Mouse (Mus musculus) spleen, postnatal 4 days (tissue): Measurements from ENCODE around the gene Cdk5rap3.

Source experiments
- DNase-seq, 2 experiments: peaks; one replicate each; pipeline ENCODE4 v3.0.0; 2022; ENCODE audit warnings: low spot score in 2 of 2

Gene Cdk5rap3

DNA sequence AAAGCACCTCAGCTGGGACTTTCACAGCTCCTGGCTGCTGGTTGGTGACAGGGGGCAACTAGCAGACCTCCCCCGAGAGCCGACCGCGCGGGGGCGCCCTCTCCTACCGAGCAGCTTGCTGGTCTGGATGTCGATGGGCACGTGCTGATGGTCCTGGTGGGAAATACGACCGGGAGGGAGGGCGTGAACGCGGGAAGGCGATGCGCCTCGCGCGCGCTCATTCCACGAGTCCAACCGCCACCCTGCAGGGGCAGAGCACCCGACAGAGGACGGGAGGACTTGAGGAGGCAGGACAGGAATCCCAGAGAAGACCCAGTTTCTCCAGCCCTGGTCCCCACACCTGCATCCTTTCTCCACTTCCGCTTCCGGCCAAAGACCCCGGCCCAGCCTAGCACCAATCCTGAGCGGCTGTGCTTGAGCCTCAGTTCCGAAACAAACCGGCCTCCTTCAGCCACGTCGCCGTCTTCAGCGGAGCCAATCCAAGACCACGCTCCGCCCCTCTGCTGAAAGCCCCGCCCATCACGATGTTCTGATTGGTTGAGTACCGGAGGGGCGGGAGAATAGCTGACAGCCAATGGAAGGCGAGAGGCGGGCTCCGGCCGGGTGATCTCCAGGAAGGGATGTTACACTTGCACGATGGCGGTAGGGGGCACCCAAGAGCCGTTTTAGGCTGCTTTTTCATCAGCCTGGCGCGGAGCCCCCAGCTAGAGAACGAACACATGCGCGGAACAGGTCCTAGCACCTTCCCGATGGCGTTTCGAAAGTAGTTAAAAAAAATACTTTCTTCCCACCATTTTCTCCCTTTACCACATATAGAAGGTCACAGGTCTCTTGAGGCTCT, at the start of gene Cdk5rap3:
TSS of gene Cdk5rap3 (minus strand) at position 453 of the 841 bp plus-strand sequence.
- peak; percentile 100 for DNase-seq

DNA sequence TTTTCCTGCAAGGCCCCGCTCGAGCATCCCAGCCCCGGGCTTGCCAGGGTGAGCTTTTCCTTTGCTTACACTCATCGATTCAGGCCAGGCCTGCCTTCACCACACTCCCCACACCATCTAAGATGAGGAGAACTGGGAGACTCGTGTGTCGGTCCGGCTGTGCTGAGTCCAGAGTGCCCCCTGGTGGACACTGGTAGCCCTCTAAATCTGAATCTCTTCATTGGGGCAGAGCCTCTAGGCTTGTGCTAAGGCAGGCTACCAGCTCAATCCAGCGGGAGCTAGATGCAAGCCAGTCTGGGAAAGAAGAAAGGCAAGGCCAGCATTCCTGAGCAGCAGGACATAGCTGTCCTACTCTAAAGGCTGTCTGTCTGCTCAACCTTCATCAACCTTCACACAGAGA, 47.3 kb upstream of the Cdk5rap3 start:
- DNase-seq: peak; percentile 91 to 97

DNA sequence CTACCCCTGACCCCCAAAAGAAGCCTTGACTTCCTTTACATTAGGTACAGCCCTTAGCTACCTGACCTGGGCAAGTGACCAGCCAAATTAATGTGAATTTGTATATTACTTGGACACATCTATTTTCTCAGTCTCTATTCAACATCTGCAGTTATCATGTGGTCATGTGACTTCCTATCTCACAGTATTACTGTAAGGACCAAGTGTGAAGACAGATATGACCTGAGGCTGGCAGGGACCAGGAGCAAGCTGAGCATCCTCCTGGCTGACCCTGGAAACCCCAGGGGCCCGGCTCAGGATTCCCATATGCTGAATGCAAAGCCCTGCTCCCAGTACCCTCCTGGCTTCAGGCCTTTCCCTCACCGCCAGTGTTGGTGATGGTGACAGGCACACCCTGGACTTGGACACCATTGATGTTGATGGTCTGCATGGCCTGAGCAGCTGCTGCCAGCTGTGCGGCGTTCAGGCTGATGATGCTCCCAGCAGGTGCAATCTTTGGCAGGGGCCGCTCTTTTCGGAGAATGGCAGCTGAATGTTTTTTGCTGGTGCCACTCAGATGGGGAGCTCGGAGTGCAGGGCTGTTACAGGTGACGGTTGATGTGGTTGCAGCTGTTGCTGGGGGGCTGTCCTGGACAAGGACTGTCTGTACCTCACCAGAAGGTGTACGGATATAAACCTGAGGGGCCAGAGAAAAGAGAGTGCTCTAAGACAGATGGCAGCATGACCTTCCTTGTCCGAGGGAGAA, 40.9 kb upstream of the Cdk5rap3 start:
- DNase-seq: no peak

DNA sequence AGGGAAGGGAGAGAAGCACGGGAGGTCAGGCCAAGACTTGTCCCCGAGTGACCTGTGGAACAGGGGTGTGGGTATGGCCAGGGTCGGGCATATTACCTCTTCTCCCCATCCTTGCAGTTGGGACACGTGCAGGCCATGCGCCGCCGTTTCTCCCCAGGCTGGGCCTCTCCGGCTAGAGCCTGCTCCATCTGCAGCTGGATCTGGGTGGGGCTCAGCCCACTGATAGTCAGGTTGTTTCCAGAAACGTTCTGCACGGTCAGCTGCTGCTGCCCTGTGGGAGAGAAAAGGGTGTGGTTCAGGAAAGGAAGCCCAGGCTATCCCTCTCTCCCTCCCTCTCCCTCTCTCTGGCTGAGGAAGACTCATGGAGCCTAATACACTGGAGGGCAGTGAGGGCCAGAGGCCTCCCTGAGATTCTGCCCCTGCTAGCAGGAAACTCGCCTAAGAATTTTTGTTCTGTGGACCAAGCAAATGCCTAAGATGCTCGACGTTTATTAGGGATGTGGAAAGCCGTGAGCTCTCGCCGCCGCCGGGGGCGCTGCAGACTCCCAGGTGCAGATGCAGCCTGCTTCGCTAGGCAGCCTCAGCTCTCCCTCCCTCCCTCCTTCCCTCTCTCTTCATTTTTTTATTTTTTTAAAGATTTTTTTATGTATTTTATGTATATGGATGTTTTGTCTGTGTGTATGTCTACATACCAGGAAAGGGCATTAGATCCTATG, 39.9 kb upstream of the Cdk5rap3 start:
- peak in 1 of 2 experiments; percentile 52 for DNase-seq

DNA sequence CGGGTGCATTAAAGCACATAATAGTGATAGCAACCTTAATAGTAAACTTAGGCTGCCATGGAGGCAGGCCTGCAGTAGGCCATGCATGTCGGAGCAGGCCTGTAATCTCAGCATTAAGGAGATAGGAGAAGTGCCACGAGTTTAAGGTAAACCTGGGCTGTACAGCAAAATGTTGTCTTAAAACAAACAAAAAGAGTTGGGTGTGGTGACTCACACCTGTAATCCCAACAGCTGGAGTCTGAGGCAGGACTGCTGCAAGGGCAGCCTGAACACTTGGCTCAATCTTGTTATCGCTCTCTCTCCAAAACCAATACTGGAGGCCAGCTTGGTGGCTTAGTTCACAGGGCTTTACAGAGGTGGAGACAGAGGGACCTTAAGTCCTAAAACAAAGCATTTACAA, 38.8 kb upstream of the Cdk5rap3 start:
- DNase-seq: no peak

DNA sequence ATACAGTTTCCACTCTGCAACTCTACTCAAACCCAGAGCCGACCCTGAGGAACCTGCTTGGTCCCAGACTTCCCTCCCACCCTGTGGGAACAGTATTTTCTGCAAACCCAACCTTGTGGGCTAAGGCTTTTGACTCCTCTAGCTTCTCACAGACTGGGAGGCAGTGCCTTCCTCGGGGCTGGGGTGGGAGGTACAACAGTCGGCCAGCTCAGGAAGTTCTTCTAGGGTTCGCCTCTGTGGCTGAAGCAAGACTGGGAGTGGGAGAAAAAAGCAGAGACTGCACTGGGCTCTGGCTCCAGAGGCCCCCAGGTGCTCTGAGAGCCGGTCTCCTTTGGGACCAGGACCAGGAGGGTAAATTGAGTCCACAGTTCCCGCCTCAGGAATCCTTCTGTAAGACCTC, 36.6 kb upstream of the Cdk5rap3 start:
- DNase-seq: no peak

DNA sequence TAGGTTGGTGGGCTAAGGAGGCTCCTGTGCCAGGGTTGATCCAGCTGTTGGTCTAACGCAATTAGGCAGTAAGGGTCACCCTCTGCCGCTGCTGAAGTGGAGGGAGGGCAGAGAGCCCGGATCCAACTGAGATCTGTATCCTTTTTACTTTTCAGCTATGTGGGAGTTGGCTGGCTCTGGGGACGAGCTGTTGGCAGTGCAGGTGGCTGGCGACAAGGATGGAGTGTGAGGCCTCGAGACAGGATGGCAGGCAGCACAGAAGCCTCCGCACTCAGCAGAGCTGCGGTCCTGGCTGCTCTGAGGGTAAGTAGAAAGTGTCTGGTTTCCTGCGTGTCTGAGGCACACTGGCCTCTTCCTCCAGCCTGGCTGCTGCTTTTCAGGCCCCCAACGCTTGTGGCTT, 36.1 kb upstream of the Cdk5rap3 start:
- no peak for DNase-seq

DNA sequence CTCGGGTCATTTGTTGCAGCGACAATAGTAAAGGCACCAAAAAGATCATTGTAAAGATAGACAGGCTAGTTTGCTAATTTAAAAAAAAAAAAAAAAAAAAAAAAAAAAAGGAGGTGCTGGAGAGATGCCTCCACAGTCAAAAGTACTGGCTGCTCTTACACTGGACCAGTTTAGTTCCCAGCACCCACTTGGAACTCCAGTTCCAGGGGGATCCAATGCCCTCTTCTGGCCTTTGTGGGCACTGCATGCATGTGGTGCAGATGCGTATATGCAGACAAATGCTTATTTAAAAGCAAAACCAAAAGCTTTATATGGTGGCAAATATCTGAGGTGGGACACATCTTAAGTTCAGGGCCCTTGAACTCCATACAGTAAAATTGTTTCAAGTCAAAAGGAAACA, 34.5 kb upstream of the Cdk5rap3 start:
- peak in 1 of 2 experiments; percentile 72 for DNase-seq

DNA sequence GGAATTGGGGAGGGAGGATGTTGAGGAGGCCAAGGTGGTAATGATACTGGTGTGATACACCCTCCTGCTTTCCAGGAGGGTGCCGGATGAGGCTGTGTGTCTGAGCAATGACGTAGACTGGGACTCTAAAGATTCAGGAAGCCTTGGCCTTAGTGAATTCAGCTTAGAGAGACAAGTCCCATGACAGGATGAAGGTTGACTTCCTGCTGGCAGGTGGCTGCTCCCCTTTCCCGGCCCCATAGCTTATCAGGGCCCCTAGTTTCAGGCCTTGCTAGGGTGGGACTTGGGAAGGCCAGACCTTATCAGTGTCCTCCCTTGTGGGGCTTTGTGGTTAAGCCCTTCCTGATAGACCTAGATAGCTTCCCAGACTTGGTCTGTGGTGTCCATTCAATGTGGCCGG, 31.6 kb upstream of the Cdk5rap3 start:
- peak in 1 of 2 experiments; percentile 73 for DNase-seq

DNA sequence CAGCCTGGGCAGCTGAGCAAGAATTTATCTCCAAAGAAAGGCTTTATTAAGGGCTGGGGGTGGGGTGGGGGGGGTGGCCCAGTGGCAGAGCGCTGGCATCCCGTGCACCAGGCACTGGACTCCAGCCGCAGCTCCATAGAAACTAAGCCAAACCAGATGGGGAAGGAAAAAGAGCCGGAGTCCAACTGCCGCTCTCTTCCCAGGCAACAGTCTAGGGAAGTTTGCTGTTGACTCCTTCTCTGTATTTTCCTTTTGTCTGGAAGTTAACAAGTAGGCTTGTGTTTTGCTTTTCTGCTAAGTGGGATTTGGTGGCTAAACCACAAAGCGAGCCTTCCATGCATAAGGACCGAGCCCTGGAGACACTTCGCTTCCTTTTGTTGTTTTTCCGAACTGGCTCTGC, 30.2 kb upstream of the Cdk5rap3 start:
- no peak for DNase-seq

DNA sequence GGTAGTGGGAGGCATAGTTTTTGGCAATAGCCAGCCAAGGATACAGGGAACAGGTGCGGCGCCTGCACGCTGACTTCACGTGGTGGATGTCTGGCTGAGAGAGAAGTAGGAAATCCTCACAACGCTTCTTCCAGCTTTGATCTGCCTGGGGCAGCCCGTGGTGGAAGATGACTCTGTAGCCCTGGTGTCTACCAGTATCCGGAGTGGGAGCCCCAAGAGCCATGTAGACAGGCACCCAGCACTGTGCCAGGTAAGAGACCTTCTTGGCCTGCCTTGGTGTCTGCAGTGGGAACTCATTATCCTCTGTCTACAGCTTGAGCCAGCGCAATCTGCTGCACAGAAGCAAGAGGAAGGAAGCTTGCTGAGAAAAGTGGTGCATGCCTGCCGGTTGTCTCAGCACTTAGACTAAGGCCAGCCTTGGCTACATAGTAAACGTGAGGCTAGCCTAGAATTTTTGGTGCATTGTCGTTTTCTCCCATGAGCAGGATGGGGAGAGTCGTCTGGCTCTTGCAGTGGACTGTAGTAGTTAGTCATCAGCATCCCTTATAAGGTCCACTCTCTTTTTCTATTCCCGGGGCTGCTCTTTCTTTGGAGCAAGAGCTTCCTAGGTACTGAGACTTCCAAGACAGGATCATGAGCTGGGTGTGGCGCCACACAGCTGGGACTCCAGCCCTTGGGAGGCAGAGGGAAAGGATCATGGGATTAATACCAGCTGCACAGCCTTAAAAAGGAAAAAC, 28.7 kb upstream of the Cdk5rap3 start:
- no peak for DNase-seq

DNA sequence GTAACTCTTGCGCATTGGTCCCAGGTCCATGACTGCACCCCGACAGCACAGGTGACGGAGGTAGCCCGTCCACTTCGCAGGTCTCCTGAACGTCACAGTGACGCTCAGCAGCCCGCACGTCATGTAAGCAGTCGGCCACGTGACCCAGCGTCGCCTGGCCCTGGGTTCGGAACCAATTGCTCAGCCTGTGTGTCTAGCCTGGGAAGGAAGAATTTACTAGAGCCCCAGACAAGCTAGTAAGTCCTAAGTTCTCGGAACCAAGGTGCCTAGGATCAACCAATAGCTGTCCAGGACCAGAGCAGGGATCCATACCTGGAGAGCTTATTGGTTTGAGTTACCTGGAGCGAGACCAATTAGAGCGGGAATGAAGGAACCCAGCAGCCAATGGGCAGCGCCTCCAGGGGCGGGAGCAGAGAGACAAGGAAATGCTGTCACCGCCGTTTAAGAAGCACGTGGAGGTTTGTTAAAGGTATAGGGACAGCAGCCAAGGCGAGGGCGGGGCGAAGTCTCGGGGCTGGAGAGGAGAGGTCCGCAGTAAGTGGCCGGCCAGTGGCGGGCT, 27.5 kb upstream of the Cdk5rap3 start, which contains the start of gene Pnpo:
TSS of gene Pnpo (minus strand) at position 241 of the 559 bp plus-strand sequence.
- DNase-seq: peak; percentile 91

DNA sequence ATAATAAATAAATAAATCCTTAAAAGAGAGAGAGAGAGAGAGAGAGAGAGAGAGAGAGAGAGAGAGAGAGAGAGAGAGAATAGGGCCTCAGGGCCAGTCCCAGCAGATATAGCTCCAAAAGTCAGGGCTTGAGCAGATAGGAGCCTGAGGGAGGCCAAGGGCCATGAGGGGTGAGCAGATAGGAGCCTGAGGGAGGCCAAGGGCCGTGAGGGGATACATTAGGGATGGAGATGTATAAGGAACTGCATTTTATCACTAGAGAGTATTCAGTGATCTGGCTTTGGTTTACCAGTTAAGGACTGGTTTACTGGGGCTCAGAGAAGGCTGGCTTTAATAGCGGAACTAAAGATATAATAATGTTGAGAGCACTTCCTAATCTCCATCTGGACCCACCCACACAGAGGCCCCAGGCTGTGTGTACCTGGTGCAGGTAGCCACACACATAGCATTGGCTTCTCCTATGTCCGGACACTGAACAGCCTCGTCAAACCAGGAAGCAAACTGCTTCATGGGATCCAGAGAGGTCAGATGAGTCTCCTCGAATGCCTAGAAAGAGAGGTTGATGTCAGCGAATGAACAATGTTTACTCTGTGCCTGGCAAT, 25.8 kb upstream of the Cdk5rap3 start:
- peak in 1 of 2 experiments; percentile 68 for DNase-seq

DNA sequence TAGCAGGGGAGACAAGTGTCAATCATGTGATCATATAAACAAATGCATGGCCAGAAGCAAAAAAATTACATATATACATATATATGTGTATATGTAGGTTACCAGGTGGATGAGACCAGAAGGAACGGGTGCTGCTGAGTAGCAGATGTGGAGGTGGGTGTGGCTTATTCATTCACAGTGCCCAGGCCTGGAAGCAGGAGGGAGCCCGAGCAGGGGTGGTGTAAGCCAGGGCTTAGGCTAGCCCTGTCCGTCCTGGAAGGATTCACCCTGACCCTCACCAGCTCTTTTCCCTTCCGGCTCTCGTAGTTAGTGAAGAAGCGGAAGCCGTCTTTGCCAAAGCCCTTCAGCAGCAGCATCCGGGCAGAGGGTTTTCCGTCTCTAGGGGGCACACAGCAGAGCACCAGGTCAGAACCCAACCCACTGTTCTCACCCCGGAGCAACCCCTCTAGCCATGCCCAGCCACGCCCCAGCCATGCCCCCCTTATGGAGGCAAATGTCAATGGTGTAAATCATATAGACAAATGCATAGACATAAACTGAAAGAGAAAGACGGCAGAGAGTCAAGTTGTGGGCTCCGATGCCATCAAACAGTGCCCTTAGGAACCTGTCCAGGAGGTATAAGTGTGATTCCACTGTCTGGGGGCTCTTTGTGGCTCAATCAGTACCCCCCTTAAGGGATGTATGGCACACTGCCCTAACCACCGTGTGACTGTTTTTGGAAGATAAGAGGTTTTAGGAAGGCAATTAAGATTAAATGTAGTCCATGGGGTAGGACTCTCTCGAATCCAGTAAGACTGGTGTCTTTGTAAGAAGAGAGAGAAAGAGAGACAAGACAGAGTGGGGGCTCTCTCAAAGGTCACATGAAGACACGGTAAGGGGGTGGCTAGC, 24.5 kb upstream of the Cdk5rap3 start:
- peak; percentile 70 to 82 for DNase-seq

DNA sequence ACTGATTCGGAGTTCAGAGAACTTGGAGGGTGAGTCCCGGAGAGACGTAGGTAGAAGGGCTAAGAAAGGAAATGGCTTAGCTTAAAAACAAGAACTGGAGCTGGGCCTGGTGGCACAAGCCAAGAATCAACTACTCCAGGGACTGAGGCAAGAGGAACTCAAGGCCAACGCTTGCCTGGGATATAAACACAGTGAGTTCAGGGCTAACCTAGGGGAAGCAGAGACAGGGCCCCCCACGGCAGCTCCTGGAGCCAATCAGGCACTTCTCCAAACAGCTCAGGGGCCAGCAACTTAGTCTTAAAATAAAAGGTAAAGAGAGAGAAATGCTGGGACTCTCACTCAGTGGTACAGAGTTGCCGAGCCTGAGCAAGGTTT, 22.1 kb upstream of the Cdk5rap3 start:
- no peak for DNase-seq

DNA sequence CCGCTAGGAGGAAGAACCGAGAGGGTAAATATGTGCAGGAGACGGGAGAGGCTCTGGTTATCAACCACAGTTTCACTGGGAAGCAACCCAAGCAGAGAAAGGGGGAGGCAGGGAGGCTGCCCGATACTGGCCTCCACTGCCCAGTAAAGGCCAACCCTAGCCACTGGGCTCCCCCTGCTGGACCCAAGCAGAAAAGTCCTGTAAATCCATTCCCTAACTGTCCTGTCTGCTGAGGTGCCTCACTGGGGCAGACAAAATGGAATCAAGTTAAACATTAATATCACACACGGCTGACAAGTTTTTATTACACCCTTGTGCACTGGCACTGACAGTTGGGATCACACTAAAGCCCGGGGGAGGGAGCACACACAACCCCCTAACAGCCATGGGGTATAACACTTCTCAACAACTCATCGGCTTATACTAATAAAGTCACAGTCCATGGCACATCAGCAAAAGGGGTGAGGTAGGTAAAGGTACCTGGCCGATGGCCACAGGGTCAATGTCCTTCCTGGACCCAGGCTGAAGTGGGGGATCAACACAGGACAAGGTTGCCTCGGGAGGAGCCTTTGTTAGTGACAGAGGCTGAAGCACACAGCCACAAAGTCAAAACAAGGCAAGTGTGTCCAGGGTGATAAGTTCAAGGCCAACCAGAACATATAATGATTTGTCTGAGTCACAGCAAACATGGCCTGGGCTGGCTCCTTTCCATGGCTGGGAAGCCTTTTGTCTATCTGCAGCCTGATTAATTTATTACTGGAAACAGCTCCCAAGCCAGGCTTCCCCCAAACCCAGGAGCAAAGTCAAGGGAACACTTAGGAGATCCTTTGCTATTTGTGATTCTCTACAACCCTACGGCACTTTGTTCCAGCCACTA, 21.5 kb upstream of the Cdk5rap3 start:
- DNase-seq: peak; percentile 68 to 85

DNA sequence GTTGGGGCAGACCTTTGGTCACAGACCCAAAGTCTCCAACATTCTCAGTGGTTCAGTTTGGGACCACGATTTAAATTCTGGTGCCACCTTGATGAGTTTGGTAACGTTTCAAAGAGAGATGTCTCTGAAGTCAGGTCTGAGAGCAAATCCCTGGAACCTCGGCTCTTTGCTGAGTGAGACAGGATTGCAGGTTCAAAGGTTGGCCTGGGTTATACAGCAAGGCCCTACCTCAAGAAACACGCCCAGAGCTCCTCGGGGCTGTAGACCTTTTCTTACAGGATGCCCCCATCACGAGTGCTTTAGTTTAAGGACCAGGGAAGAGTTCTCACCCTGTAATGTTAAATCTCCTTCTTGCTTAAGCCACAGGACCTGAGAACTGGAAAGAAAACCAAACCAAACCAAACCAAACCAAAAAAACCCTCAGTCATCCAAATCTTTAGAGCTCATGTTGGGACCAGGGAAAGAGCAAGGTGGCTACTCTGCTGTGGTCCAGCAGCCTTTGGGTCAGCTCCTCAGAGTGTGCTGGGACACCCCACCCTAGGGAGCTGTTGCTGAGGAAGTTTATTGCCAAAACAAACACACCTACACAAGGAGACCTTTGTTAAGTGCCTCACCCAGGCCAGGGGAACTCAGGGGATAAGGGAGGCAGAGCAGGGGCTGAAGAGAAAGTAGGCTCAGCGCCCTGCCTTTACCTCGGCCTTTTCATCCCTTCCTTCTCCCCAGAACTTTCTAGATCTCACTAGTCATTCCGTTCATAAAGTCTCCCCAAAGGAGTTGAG, 19.8 kb upstream of the Cdk5rap3 start:
- DNase-seq: no peak

DNA sequence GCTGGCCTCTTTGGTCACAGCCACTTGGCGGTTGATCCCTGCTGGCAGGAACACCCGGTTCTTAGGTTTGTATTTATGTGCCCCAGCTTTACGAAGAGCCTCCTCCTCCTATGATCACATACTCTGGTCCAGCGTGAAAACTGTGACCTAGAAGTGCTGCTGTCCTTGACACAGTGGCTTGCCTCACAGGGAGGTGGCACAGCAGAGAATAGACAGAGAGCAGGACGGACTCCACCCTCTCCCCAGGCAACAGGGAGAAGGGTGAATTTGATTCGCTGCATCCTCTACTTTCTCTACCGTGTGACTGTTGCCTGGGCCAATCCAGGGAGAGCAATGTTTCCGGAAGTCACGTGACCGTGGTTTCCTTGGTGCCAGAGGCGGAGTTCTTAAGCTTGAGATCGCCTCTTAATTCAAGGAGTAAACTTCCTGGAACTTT, 18.6 kb upstream of the Cdk5rap3 start:
- peak; percentile 77 to 80 for DNase-seq
